Mouse (Mus musculus): ENCODE data around the gene Ctnna3.

- TF ChIP-seq POLR2A (IDR thresholded peaks at IDR 0.05; ENCODE audit: control insufficient read depth in 1 of 2, insufficient read depth in 1 of 2, low read depth in 1 of 2, low read length in 2 of 2, poor library complexity in 1 of 2) (no peak), JUND (IDR thresholded peaks at IDR 0.05; ENCODE audit: low read depth, low read length) (no peak), MXI1 (IDR thresholded peaks at IDR 0.05; ENCODE audit: low read depth, low read length) (no peak), MAZ (IDR thresholded peaks at IDR 0.05; ENCODE audit: low read depth, low read length) (no peak), POLR2AphosphoS5 (IDR thresholded peaks at IDR 0.05; ENCODE audit: borderline replicate concordance, low read depth, low read length) (no peak), CTCF (IDR thresholded peaks at IDR 0.05 in 2 of 3, conservative IDR thresholded peaks at IDR 0.05 in 1 of 3; ENCODE audit: control insufficient read depth in 1 of 3, insufficient read depth in 1 of 3, low read depth in 2 of 3, low read length in 3 of 3, poor library complexity in 1 of 3, severe bottlenecking in 1 of 3) (no peak), CHD1 (IDR thresholded peaks at IDR 0.05; ENCODE audit: low read depth, low read length) (no peak), TCF12 (IDR thresholded peaks at IDR 0.05; ENCODE audit: low read depth, low read length) (no peak), CHD2 (IDR thresholded peaks at IDR 0.05; ENCODE audit: low read length) (no peak), EP300 (IDR thresholded peaks at IDR 0.05; ENCODE audit: low read depth in 1 of 2, low read length in 2 of 2) (no peak)
Observed at GRCm38 (mm10) chr10:63427146-63427545, 2.8 kb upstream of the Ctnna3 start.
